Mouse (Mus musculus): ENCODE data around the gene Aebp1.
"Not testable (repeated sequence)": the region's sequence is repeated elsewhere in the genome, so short reads cannot be mapped to it uniquely, and the experiment has no call there.

The Aebp1 gene

DNA sequence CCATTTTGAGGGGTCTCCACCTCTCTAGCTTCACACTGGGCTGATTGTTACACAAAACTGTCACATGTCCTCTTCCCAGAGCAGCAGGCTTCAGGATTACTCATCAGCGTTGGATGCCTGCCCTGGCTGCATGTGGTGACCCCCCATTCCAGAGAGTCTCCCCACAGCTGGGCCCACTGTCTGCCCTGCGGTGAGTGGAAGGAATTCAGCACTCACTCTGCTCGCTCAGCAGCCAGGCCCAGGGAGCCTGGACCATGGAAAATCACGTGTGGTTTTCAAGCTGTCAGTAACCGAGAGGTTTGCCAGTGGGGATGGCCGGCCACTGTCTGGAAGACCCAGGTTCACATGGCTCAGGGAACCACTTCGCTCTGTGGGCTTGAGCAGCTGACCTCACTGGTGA, 5.8 kb upstream of the Aebp1 start:
- DNase-seq (ENCODE audit: low spot score in 2 of 2), result no peak

DNA sequence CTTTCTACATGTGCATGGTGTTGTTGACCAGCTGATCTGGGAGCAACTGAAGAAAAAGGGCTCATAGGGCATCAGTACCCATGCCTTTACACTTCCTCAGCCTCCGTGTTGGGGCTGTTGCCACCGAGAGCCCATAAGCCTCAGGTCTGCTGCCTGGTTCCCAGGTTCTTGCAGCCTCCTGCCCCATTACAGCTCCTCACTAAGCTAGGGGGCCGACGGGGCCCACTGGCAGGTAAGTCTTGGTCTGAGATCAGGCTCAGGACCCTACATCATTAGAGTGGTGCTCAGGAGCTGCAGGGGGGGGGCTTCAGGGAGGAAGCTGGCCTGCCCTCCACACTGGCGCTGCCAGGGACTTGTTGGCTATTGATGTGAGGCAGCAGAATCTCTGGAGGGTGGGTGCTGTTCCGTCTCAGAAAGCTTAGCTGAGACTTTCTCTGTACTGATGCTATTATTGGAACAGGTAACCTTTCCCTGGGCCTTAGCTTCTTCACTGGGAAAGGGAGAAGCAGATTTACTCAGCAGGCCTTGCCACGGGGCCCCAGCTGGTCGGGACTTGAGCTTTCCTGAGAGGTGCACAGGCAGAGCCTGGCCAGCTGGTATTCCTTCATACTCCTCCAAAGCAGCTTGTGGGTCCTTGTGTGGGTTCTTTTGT, 5.1 kb upstream of the Aebp1 start:
- DNase-seq (ENCODE audit: low spot score in 2 of 2), result no peak

GRCm38 (mm10) chr11:5858723-5859122, 3.0 kb upstream of the Aebp1 start:
- DNase-seq (ENCODE audit: low spot score in 2 of 2), result no peak

DNA sequence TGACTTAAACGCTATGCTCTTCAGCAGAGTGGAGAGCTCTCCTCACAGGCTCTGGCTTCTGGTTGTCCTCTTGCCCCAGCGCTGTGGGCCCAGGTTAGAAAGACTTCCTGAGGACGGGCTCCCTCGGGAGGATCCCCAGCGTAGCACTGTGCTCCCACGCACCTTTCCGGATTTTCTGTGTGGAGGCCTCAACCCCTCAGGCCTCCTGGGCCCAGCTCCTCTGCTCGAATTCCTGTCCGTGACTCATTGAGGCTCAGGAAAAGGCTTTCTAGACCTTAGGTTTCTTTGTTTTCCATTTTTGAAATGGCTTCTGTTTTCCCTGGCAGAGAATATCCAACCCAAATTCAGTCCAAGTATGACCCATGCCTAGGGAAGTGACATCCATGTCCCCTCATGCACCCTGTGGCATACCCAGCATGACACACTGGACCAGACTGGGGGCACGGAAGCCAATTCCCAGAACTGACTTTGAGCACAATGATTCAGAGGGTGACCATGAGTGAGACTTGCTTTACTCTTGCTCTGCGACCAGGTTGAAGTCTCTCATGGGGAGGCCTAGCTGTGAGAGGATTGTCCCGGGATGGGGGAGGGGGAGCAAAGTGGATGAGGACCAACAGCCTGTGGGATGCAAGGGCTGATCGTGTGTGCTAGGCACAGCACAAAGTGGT, 1.7 kb upstream of the Aebp1 start:
- DNase-seq (ENCODE audit: low spot score in 2 of 2), result no peak

- no peak for DNase-seq (ENCODE audit: low spot score in 2 of 2)
Measured at GRCm38 (mm10) chr11:5860639-5861038, 1.1 kb upstream of the Aebp1 start.

- no peak for DNase-seq (ENCODE audit: low spot score in 2 of 2)
Measured at GRCm38 (mm10) chr11:5862394-5863105, 803 bp downstream of the Aebp1 start.

- DNase-seq (ENCODE audit: low spot score in 2 of 2), result no peak
Measured at GRCm38 (mm10) chr11:5867196-5867595, 5.4 kb downstream of the Aebp1 start.

DNA sequence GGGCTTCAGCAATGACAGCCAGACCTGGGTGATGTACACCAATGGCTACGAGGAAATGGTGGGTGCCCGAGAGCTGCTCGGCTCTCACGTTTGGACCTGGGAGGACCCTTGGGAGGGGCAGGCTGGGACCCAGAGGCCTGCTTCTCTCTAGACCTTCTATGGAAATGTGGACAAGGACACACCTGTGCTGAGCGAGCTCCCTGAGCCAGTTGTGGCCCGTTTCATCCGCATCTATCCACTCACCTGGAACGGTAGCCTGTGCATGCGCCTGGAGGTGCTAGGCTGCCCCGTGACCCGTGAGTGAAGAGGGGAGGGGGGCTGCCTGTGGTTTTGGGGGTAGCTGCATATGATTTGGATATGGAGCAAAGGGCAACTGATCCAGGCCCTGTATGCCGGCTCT, 6.6 kb downstream of the Aebp1 start:
- DNase-seq (ENCODE audit: low spot score in 2 of 2), result no peak

DNA sequence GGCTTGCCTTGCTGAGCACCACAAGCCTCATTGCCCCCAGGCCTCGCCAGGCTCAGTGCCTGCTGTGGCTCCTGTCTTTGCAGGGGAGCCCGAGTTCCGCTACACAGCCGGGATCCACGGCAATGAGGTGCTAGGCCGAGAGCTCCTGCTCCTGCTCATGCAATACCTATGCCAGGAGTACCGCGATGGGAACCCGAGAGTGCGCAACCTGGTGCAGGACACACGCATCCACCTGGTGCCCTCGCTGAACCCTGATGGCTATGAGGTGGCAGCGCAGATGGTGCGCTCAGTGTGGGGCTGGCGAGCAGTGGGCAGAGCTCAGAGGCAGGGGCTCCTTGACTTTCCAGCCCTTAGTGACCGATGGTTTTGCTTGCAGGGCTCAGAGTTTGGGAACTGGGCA, 7.6 kb downstream of the Aebp1 start:
- DNase-seq (ENCODE audit: low spot score in 2 of 2), result no peak

DNA sequence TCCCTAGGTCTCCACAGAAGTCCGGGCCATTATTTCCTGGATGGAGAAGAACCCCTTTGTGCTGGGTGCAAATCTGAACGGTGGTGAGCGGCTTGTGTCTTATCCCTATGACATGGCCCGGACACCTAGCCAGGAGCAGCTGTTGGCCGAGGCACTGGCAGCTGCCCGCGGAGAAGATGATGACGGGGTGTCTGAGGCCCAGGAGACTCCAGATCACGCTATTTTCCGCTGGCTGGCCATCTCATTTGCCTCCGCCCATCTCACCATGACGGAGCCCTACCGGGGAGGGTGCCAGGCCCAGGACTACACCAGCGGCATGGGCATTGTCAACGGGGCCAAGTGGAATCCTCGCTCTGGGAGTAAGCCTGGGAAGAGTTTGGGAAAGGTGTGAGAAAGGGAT, 8.3 kb downstream of the Aebp1 start:
- DNase-seq (ENCODE audit: low spot score in 2 of 2), result no peak

DNA sequence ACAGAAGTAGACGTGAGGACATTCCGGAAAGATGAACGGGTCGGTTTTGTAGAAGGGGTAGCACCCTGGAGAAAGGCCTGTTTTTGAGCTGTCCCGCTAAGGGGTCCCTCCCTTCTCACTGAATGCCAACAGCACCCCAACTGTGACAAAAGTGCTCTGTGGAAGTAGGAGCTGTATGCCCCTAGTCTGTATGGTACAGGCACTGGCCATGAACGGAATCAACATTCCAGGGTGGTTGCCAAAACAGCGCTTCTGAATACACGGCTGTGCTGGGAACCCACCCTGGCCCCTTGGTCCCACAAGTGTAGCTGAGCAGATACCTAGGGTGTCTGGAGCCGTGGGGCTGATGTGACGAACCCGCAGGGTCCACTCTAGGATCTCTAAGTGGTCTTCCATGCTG, 11.0 kb downstream of the Aebp1 start:
- no peak for DNase-seq (ENCODE audit: low spot score in 2 of 2)

- DNase-seq (ENCODE audit: low spot score in 2 of 2), result no peak
Measured at GRCm38 (mm10) chr11:5873192-5873591, 11.4 kb downstream of the Aebp1 start.

DNA sequence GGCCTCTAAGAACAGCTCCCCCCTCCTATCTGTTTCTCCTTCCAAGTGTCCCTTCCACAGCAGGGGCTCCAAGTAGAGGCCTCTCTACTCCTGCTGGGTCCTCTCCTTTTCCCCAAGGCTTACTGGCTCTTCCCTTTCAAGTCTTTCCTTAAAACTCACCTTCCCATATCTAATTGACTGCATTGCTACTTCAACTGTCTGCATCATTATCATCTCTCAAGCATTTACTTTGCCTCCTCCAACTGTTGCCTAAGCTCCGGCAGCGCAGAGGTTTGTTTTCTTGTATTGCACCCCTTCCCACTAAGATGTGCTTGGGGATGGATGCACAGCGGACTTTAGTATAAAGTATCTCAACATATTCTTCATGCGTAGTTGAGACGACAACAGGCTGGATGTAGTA, 15.7 kb downstream of the Aebp1 start:
- no peak for DNase-seq (ENCODE audit: low spot score in 2 of 2)

GRCm38 (mm10) chr11:5877921-5878526, 16.3 kb downstream of the Aebp1 start, which contains the start of gene Pold2:
Gene Pold2, minus strand, starts transcription at chr11:5878292.
- DNase-seq (ENCODE audit: low spot score in 2 of 2), result peak; percentile 98

GRCm38 (mm10) chr11:5878661-5879060, 16.9 kb downstream of the Aebp1 start:
- DNase-seq (ENCODE audit: low spot score in 2 of 2), result no peak

DNA sequence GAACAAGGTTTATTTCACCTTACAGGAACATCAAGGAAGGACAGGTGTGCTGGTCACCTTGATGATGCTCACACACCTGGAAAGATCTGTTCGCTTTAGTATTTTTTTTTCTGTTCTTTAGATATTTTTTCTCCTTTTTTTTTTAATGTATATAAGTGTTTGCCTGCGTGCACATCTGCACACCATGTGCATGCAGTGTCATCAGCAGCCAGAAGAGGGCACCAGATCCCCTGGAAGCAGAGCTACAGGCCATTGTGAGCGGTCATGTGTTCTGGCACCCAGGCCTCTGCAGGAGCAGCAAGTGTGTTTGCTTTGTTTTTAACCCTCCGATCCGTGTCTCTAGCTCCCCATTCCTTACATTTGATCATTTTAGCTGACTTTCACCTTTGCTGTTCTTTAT, 18.2 kb downstream of the Aebp1 start:
- DNase-seq (ENCODE audit: low spot score in 2 of 2), result peak; percentile 73 to 87

- DNase-seq (ENCODE audit: low spot score in 2 of 2), result no peak
Measured at GRCm38 (mm10) chr11:5882518-5882917, 20.8 kb downstream of the Aebp1 start.

- DNase-seq (ENCODE audit: low spot score in 2 of 2), result peak; percentile 41 to 79
Measured at GRCm38 (mm10) chr11:5886187-5886586, 24.4 kb downstream of the Aebp1 start.

GRCm38 (mm10) chr11:5887250-5887649, 25.5 kb downstream of the Aebp1 start:
- no peak for DNase-seq (ENCODE audit: low spot score in 2 of 2)

DNA sequence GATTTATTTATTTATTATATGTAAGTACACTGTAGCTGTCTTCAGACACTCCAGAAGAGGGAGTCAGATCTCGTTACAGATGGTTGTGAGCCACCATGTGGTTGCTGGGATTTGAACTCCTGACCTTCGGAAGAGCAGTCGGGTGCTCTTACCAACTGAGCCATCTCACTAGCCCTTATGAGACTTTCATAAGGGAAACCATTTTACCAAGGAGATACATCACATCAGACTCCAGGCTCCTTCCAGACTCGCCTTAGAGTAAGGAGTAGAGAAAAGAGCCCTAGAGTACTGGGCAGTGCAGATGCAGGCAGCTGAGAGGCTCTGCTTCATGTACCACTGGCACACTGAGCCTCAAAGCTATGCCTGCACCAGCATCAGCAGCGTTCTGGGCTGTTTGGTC, 26.8 kb downstream of the Aebp1 start:
- not testable (repeated sequence) for DNase-seq (ENCODE audit: low spot score in 2 of 2)

DNA sequence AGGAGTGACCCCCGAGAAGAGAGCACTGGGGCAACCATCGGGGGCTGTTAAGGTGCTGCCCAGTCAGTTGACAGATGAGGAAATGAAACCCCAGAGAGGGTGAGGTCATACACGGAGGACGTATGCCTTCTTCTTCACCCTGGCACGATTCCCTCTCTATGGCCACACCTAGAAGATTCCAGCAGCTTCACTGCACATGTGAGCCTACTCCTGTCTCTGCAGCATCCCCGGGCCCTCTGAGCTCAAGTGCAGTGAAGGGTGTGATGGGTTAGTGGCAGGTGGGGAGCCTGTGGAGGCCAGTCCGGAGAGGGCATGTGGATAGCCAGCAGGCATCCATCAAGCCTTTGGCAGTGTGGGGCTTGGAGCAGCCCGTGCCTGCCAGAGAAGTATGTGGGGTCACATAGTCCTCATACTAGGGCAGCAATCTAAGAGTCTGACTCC, 30.4 kb downstream of the Aebp1 start:
- DNase-seq (ENCODE audit: low spot score in 2 of 2), result no peak

- DNase-seq (ENCODE audit: low spot score in 2 of 2), result no peak
Measured at GRCm38 (mm10) chr11:5892810-5893368, 31.1 kb downstream of the Aebp1 start.
